Mouse (Mus musculus) heart, postnatal 4 days (tissue): ENCODE measurements at regions not wholly inside any gene's neighbourhood (a gene's known extent, or its start where the extent isn't known, plus 50 kb on each side); places are given as distances from the start of the nearest gene placed in this dataset.

Source experiments
- DNase-seq: peaks from one replicate; pipeline ENCODE4 v3.0.0; 2021

DNA sequence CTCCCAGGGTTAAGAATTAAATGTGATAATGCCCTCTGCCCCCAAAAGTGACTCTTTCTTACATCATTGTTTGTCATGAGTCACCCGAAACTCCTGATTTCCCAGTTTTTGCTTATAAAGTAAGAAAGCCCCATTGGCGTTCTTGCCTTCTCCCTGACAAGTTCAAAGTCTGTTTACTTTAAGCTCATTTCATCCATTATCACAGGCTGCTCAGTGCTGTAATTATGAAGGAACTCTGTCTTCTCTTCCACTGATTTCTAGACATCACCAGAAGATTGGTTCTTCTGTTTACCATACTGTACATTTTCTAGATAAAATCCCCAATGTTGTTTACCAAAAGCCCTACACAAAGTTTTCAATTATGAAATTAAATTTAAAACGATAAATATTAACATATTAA, 81.2 kb upstream of the 4933402D24Rik start:
- DNase-seq = no peak

DNA sequence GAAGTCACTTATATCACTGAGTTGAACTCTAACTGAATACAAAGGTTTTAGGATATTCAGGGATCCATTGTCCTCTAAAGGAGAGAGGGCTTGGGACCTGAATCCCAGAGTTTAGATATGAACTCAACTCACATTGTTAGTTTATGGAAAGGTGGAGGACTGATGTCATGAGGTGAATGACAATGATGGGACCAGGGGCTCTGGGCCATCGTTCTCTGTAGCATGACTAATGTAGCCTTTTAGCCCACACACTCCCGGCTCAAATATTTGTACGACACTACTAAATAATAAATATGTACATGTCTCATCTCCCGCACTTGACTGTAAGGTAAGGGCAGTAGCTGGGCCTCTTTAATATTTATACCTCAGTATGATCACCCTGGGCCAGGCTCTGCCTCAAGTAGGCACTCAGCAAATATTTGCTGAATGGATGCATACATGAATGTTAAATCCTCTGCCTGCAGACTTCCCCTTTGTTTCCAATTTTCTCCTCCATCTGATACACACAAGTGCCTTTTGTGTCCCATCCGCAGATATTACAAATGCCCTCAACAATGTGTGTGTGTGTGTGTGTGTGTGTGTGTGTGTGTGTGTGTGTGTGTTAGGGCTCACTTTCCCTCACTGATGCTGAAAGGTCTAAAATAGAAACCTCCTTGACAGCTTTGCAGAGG, 59.2 kb upstream of the 4933402D24Rik start:
- DNase-seq = no peak

DNA sequence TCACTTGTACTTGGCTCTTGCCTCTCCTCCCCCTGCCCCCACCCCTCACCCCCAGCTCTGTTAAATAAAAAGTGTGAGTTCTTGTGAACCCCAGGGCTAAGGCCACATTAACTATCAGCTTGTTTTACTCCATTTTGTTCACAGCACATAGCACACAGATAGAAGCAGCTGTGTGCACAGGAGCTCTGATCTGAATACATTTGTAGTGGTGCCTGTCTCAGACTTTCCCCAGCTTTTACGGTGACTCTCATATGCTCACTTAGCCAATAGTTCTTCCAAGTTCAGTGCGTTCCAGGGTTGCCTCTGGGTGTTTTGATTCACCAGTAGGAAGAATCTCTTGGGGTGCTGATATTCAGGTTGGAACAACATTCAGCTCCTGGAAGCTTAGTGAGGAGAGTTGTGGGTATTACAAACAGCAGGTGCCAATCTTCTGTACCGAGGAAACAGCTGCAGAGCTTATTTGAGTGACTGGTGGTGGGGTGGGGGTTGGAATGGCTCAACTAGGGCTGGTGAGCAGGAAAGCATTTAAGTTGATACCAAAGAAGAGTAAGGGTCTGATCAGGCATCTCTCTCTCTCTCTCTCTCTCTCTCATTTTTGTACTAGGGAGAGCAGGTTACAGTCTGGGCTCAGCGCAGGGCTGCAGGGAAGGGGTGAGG, 51.7 kb upstream of the 4933402D24Rik start:
- no peak for DNase-seq

DNA sequence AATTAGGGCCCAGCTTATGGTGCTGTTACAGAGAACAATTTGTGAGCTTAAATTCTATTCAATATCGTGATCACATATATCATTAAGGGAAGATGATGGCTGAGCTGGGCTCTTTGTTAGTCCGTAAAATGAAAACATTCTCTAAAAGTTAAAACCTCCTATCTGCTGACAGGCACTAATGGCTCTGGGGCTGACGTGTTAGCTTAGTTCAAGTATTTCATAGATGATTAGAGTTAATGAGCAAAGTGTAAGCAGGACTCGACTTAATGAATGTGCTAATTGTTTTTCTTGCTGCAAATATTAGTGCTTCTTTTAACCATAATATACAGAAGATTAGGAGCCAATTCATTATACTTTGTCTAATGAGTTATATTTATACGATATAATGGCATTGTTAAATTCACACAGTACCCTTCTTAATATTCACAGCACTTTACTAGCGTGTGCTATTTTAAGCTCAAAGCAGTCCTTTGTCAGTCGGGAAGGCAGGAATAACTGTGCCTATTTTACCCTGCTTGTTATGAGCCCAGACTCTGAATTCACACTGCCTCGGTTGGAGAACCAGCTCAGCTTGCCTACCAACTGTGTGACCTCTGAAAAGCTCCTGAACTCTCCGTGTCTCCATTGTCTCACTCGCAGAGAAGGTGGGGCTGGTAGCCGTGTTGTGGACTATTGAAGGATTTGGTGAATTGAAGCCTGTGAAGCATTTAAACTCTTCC, 50.6 kb upstream of the 4933402D24Rik start:
- DNase-seq = peak; percentile 12
